ENCODE assay signal across 34 mouse cellular contexts in genomic region chr2:129253631-129253970, GRCm38 (mm10). TPM values are rescaled to one million over a fixed set of nuclear protein-coding genes. Genes with fewer than 3 reads are reported as not detected.
DNase-seq lines count a peak whose midpoint lies in the region; ATAC-seq and TF ChIP-seq lines count a peak whose summit lies in the region.
"Had no signal": no experiment of that assay in that cellular context is flagged by ENCODE, and none has a peak within 500 bp of the region (broad histone marks: within the 10 kb centered on the region; RNA-seq: fewer than 3 reads in every experiment).

No protein-coding gene starts in this region.

- H3K9me3 ChIP-seq in intestine, embryonic 14.5 days (ENCODE audit: control insufficient read depth, low read length): no peaks in the 10 kb centered on the region
- no peaks in the 10 kb centered on the region for H3K9me3 ChIP-seq in intestine, postnatal 0 days (ENCODE audit: control insufficient read depth)
- H3K9me3 ChIP-seq in kidney, embryonic 15.5 days (replicated peaks): no peaks in the 10 kb centered on the region
- no peaks in the 10 kb centered on the region for H3K9me3 ChIP-seq in ES-E14 (ENCODE audit: control insufficient read depth, insufficient read depth, low read depth, low read length)
- H3K9me3 ChIP-seq in intestine, embryonic 16.5 days (ENCODE audit: control insufficient read depth, low read length): no peaks in the 10 kb centered on the region
- H3K9me3 ChIP-seq: embryonic facial prominence, embryonic 12.5 days; forebrain, embryonic 15.5 days; G1E; hindbrain, embryonic 13.5 days; limb, embryonic 13.5 days had no signal

- H3K27me3 ChIP-seq in intestine, embryonic 14.5 days (replicated peaks; ENCODE audit: control insufficient read depth, insufficient read depth, low read length): no peaks in the 10 kb centered on the region
- 0 out of 2 replicates have a peak, but pooled peaks cover 3% of the 10 kb centered on the region for H3K27me3 ChIP-seq in intestine, postnatal 0 days (replicated peaks; ENCODE audit: control insufficient read depth, insufficient read depth, low read length)
- H3K27me3 ChIP-seq in kidney, embryonic 15.5 days: no peaks in the 10 kb centered on the region
- no peaks in the 10 kb centered on the region for H3K27me3 ChIP-seq in intestine, embryonic 16.5 days (replicated peaks; ENCODE audit: control insufficient read depth, insufficient read depth, low read length)
- H3K27me3 ChIP-seq: embryonic facial prominence, embryonic 12.5 days; forebrain, embryonic 15.5 days; hindbrain, embryonic 13.5 days; limb, embryonic 13.5 days; Patski had no signal

- 35% methylated on average over 2 of the region's 2 CpGs for WGBS in intestine, embryonic 14.5 days
- 48% methylated on average over 2 of the region's 2 CpGs for WGBS in intestine, postnatal 0 days
- WGBS in kidney, embryonic 15.5 days: 71% methylated on average over 2 of the region's 2 CpGs
- 50% methylated on average over 2 of the region's 2 CpGs for WGBS in intestine, embryonic 16.5 days

- ATAC-seq in intestine, embryonic 14.5 days (replicated peaks; ENCODE audit: low FRiP score, low TSS enrichment, low read depth): 0 out of 2 replicates have a peak, but pooled peaks have one; percentile 10
- no peak for ATAC-seq in intestine, postnatal 0 days
- no peak for ATAC-seq in kidney, embryonic 15.5 days (replicated peaks; ENCODE audit: low FRiP score)
- 0 out of 2 replicates have a peak, but pooled peaks have one; percentile 16 for ATAC-seq in intestine, embryonic 16.5 days
- ATAC-seq: forebrain, embryonic 15.5 days; Patski had no signal

- peaks cover 18% of the 10 kb centered on the region; the same call in 1 of the 2 replicates for H3K4me1 ChIP-seq in intestine, embryonic 14.5 days (replicated peaks; ENCODE audit: control insufficient read depth, insufficient read depth, low read length)
- H3K4me1 ChIP-seq in intestine, postnatal 0 days (replicated peaks; ENCODE audit: control insufficient read depth, insufficient read depth, low read length): no peaks in the 10 kb centered on the region; the same call in 1 of the 2 replicates
- no peaks in the 10 kb centered on the region for H3K4me1 ChIP-seq in kidney, embryonic 15.5 days
- H3K4me1 ChIP-seq in ES-E14 (ENCODE audit: control insufficient read depth in 2 of 2, insufficient read depth in 2 of 2, low read length in 2 of 2, poor library complexity in 1 of 2): peaks cover 0 to 27% of the 10 kb centered on the region in 2 experiments; a peak in 2 of 4 replicates
- peaks cover 15% of the 10 kb centered on the region for H3K4me1 ChIP-seq in intestine, embryonic 16.5 days (ENCODE audit: control insufficient read depth, insufficient read depth, low read length)
- H3K4me1 ChIP-seq: forebrain, embryonic 15.5 days; limb, embryonic 13.5 days had no signal

- no peak overlapping the region for H3K4me3 ChIP-seq in intestine, embryonic 14.5 days (ENCODE audit: low read depth, low read length)
- H3K4me3 ChIP-seq in intestine, postnatal 0 days (ENCODE audit: low read depth, low read length): no peak overlapping the region
- H3K4me3 ChIP-seq in kidney, embryonic 15.5 days (replicated peaks): no peak overlapping the region
- H3K4me3 ChIP-seq in ES-E14 (ENCODE audit: insufficient read depth in 1 of 2, low read depth in 1 of 2, low read length in 2 of 2, poor library complexity in 1 of 2, severe bottlenecking in 1 of 2): peak overlapping the region; percentile 43; a peak in 3 of 4 replicates
- H3K4me3 ChIP-seq in intestine, embryonic 16.5 days (ENCODE audit: low read length): no peak overlapping the region
- H3K4me3 ChIP-seq: embryonic facial prominence, embryonic 12.5 days; forebrain, embryonic 15.5 days; hindbrain, embryonic 13.5 days; layer of hippocampus, adult 2 months; left cerebral cortex, adult 2 months; limb, embryonic 13.5 days had no signal

- no peak for DNase-seq in intestine, embryonic 14.5 days (ENCODE audit: low spot score)
- DNase-seq in kidney, postnatal 36 days: peak; percentile 44 to 53
- no peak for DNase-seq in ES-E14 (ENCODE audit: low read depth, low spot score)
- no peak for DNase-seq in right cerebral cortex, postnatal 36 days (ENCODE audit: low spot score in 2 of 2)
- DNase-seq: adrenal gland, postnatal 25 days; cerebellum, adult 11-12 months; cerebellum, adult 9-11 months; embryo, embryonic 11 days; gastrocnemius, postnatal 25 days; heart, adult 18-20 months; heart, postnatal 36 days; kidney, postnatal 10 days; lung, adult 18-20 months; lung, postnatal 10 days; midbrain, embryonic 14.5 days; right cerebral cortex, postnatal 4 days; thymus, adult 2 months; thymus, postnatal 36 days had no signal

- no peak overlapping the region for H3K4me2 ChIP-seq in intestine, embryonic 14.5 days (ENCODE audit: low read length)
- no peak overlapping the region for H3K4me2 ChIP-seq in intestine, postnatal 0 days (replicated peaks; ENCODE audit: low read depth)
- H3K4me2 ChIP-seq in kidney, embryonic 15.5 days: no peak overlapping the region
- no peak overlapping the region for H3K4me2 ChIP-seq in intestine, embryonic 16.5 days (ENCODE audit: low read depth, low read length)
- H3K4me2 ChIP-seq: embryonic facial prominence, embryonic 12.5 days; forebrain, embryonic 15.5 days; heart, embryonic 11.5 days; hindbrain, embryonic 13.5 days; limb, embryonic 13.5 days; liver, embryonic 11.5 days had no signal

- no peak overlapping the region for H3K9ac ChIP-seq in intestine, embryonic 14.5 days (ENCODE audit: low read length)
- no peak overlapping the region for H3K9ac ChIP-seq in intestine, postnatal 0 days (ENCODE audit: low read depth, low read length)
- no peak overlapping the region for H3K9ac ChIP-seq in kidney, embryonic 15.5 days
- H3K9ac ChIP-seq in ES-E14 (ENCODE audit: insufficient read depth, low read depth, low read length, poor library complexity, severe bottlenecking): peak overlapping the region; percentile 59; the same call in 1 of the 2 replicates
- H3K9ac ChIP-seq in intestine, embryonic 16.5 days (ENCODE audit: low read depth, low read length): no peak overlapping the region
- H3K9ac ChIP-seq: embryonic facial prominence, embryonic 12.5 days; forebrain, embryonic 15.5 days; hindbrain, embryonic 13.5 days; limb, embryonic 13.5 days had no signal

- TF ChIP-seq CTCF in intestine, postnatal 0 days (IDR thresholded peaks at IDR 0.05; ENCODE audit: low read depth): no peak

- in situ Hi-C loops in ES-E14 (cut with MboI; ENCODE audit: low sequenced_read_pairs in 2 of 2, unreplicated experiment in 2 of 2): loop anchor here in 1 of 2 experiments (10.0 kb wide), 1 partner anchor 79 kb away; no protein-coding TSS in a partner anchor

- peak overlapping the region; percentile 60 for H3K27ac ChIP-seq in intestine, embryonic 14.5 days (ENCODE audit: low read depth)
- no peak overlapping the region for H3K27ac ChIP-seq in intestine, postnatal 0 days (ENCODE audit: low read depth, low read length)
- no peak overlapping the region for H3K27ac ChIP-seq in kidney, embryonic 15.5 days
- H3K27ac ChIP-seq in ES-E14 (ENCODE audit: insufficient read depth, low read depth, low read length, poor library complexity, severe bottlenecking): no peak overlapping the region; the same call in 1 of the 2 replicates
- H3K27ac ChIP-seq in intestine, embryonic 16.5 days (ENCODE audit: low read length): peak overlapping the region; percentile 7; the same call in 1 of the 2 replicates
- H3K27ac ChIP-seq: embryonic facial prominence, embryonic 12.5 days; forebrain, embryonic 15.5 days; hindbrain, embryonic 13.5 days; layer of hippocampus, adult 2 months; left cerebral cortex, adult 2 months; limb, embryonic 13.5 days; macrophage; stomach, postnatal 0 days had no signal

- no peaks in the 10 kb centered on the region for H3K36me3 ChIP-seq in intestine, embryonic 14.5 days (ENCODE audit: control insufficient read depth, insufficient read depth, low read length)
- H3K36me3 ChIP-seq in intestine, postnatal 0 days (ENCODE audit: control insufficient read depth, insufficient read depth): no peaks in the 10 kb centered on the region
- no peaks in the 10 kb centered on the region for H3K36me3 ChIP-seq in kidney, embryonic 15.5 days
- H3K36me3 ChIP-seq in ES-E14 (ENCODE audit: control insufficient read depth, insufficient read depth, low read length, poor library complexity, severe bottlenecking): no peaks in the 10 kb centered on the region
- H3K36me3 ChIP-seq in intestine, embryonic 16.5 days (ENCODE audit: control insufficient read depth, insufficient read depth, low read length): no peaks in the 10 kb centered on the region
- H3K36me3 ChIP-seq: embryonic facial prominence, embryonic 12.5 days; forebrain, embryonic 15.5 days; G1E; hindbrain, embryonic 13.5 days; limb, embryonic 13.5 days had no signal

TF ChIP-seq in ES-E14, 5 proteins besides CTCF, POLR2A, EP300 and RAD21:
- TF ChIP-seq MAFK (IDR thresholded peaks at IDR 0.05; ENCODE audit: insufficient read depth, low read depth, low read length) (no peak), ZNF384 (IDR thresholded peaks at IDR 0.05; ENCODE audit: low read depth, low read length) (no peak), ZC3H11A (IDR thresholded peaks at IDR 0.05; ENCODE audit: borderline replicate concordance, low read depth, low read length) (no peak), CHD2 (IDR thresholded peaks at IDR 0.05; ENCODE audit: low read depth, low read length) (no peak), HCFC1 (IDR thresholded peaks at IDR 0.05; ENCODE audit: borderline replicate concordance, insufficient read depth, low read length) (no peak)

RNA-seq across cellular contexts. Expression of gene Ckap2l, which starts 43.4 kb away (rescaled TPM):
- polyA plus RNA-seq in intestine, embryonic 14.5 days (2014; fragmentation: Nextera tagmentation; extraction: Ambion mirVana): 48.6 and 60.1 TPM in 2 replicates
- polyA plus RNA-seq in intestine, postnatal 0 days (2015; fragmentation: Nextera tagmentation; extraction: Ambion mirVana): 9.2 and 11.0 TPM in 2 replicates
- polyA plus RNA-seq in kidney, embryonic 15.5 days (2015; fragmentation: Nextera tagmentation; extraction: Ambion mirVana): 46.4 and 49.5 TPM in 2 replicates
- total RNA-seq in ES-E14 (2012; rRNA removed): 14.7 and 15.8 TPM in 2 replicates
- polyA plus RNA-seq in intestine, embryonic 16.5 days (2015; fragmentation: Nextera tagmentation; extraction: Ambion mirVana): 30.9 and 32.7 TPM in 2 replicates
- total RNA-seq: gastrocnemius, adult 18-20 months had no signal

RNA-seq across cellular contexts. Expression of gene Slc20a1, which starts 55.0 kb away (rescaled TPM):
- 61.1 and 67.8 TPM in 2 replicates for polyA plus RNA-seq in intestine, embryonic 14.5 days (2014; fragmentation: Nextera tagmentation; extraction: Ambion mirVana)
- polyA plus RNA-seq in intestine, postnatal 0 days (2015; fragmentation: Nextera tagmentation; extraction: Ambion mirVana): 14.4 and 16.0 TPM in 2 replicates
- polyA plus RNA-seq in kidney, embryonic 15.5 days (2015; fragmentation: Nextera tagmentation; extraction: Ambion mirVana): 28.1 and 30.2 TPM in 2 replicates
- total RNA-seq in ES-E14 (2012; rRNA removed): 309 and 509 TPM in 2 replicates
- polyA plus RNA-seq in intestine, embryonic 16.5 days (2015; fragmentation: Nextera tagmentation; extraction: Ambion mirVana): 28.8 and 30.4 TPM in 2 replicates

RNA-seq across cellular contexts. Expression of gene Il1a, which starts 56.2 kb away (rescaled TPM):
- 0.15 TPM in 1 of 2 replicates, not detected in the other for polyA plus RNA-seq in intestine, embryonic 14.5 days (2014; fragmentation: Nextera tagmentation; extraction: Ambion mirVana)
- polyA plus RNA-seq in intestine, postnatal 0 days (2015; fragmentation: Nextera tagmentation; extraction: Ambion mirVana): 10.2 and 18.4 TPM in 2 replicates
- polyA plus RNA-seq in kidney, embryonic 15.5 days (2015; fragmentation: Nextera tagmentation; extraction: Ambion mirVana): 0.10 and 0.17 TPM in 2 replicates
- total RNA-seq in ES-E14 (2012; rRNA removed): not detected in 2 replicates
- 1.3 and 3.1 TPM in 2 replicates for polyA plus RNA-seq in intestine, embryonic 16.5 days (2015; fragmentation: Nextera tagmentation; extraction: Ambion mirVana)
- total RNA-seq: adrenal gland, postnatal 25 days; gastrocnemius, adult 18-20 months; gastrocnemius, postnatal 25 days; heart, adult 18-20 months; heart, postnatal 36 days had no signal
- polyA plus RNA-seq: G1E had no signal

Comparison
In these comparisons a context has a peak if more than half of its experiments do, and no peak if none do; other contexts are left out.
1. ATAC-seq: peak in intestine, embryonic 14.5 days (single experiment) and intestine, embryonic 16.5 days (single experiment); none in intestine, postnatal 0 days (single experiment) and kidney, embryonic 15.5 days (single experiment).
2. H3K27ac ChIP-seq: peak in intestine, embryonic 14.5 days (single experiment) and intestine, embryonic 16.5 days (single experiment); none in intestine, postnatal 0 days (single experiment), kidney, embryonic 15.5 days (single experiment) and ES-E14 (single experiment).
3. DNase-seq: peak in kidney, postnatal 36 days (2 of 2); none in intestine, embryonic 14.5 days (single experiment), ES-E14 (single experiment) and right cerebral cortex, postnatal 36 days (0 of 2).
4. H3K4me3 ChIP-seq: peak in ES-E14 (2 of 2); none in intestine, embryonic 14.5 days (single experiment), intestine, postnatal 0 days (single experiment), kidney, embryonic 15.5 days (single experiment) and intestine, embryonic 16.5 days (single experiment).